Mouse (Mus musculus): ENCODE results near the gene Ear2. TPM values are rescaled to one million over a fixed set of nuclear protein-coding genes. Genes with fewer than 3 reads are reported as not detected.
"Not testable (repeated sequence)": the region's sequence is repeated elsewhere in the genome, so short reads cannot be mapped to it uniquely, and the experiment has no call there.

Gene Ear2
- under 1 TPM; 0.47 to 0.79 TPM for total RNA-seq (2021)

GRCm38 (mm10) chr14:44102354-44102753, at the start of gene Ear2:
TSS of gene Ear2 (plus strand) at chr14:44102654.
- DNase-seq (ENCODE audit: low spot score in 2 of 2); intact Hi-C loops (cut with DNase I): not testable (repeated sequence)

GRCm38 (mm10) chr14:44067879-44068278, 34.6 kb upstream of the Ear2 start:
- intact Hi-C loops (cut with DNase I): not testable (repeated sequence)
- DNase-seq (ENCODE audit: low spot score in 2 of 2): peak in 1 of 2 experiments; percentile 3

GRCm38 (mm10) chr14:44070595-44070994, 31.9 kb upstream of the Ear2 start:
- intact Hi-C loops (cut with DNase I); DNase-seq (ENCODE audit: low spot score in 2 of 2): not testable (repeated sequence)

- intact Hi-C loops (cut with DNase I); DNase-seq (ENCODE audit: low spot score in 2 of 2): not testable (repeated sequence)
Measured at GRCm38 (mm10) chr14:44077785-44078341, 24.6 kb upstream of the Ear2 start.

- DNase-seq (ENCODE audit: low spot score in 2 of 2); intact Hi-C loops (cut with DNase I): not testable (repeated sequence)
Measured at GRCm38 (mm10) chr14:44086588-44086987, 15.9 kb upstream of the Ear2 start.

DNA sequence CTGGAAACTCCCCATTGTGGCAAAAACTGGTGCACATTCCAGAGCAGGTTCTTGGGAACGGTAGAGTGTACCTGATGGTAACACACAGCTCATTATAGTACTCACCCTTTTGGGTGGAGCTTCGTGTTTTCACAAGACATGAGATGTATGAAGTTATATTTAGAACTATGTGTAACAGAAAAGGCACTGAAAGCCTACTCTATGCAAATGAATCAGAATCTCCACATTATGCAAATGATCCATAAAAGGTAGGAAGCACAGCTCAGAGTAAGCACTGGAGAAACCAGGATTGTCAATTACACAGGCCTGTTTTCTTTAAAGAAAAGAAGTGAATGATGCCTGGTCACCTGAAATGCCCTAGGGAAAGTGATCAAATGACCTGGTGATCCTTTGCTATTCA, 14.9 kb upstream of the Ear2 start:
- intact Hi-C loops (cut with DNase I); DNase-seq (ENCODE audit: low spot score in 2 of 2): not testable (repeated sequence)

DNA sequence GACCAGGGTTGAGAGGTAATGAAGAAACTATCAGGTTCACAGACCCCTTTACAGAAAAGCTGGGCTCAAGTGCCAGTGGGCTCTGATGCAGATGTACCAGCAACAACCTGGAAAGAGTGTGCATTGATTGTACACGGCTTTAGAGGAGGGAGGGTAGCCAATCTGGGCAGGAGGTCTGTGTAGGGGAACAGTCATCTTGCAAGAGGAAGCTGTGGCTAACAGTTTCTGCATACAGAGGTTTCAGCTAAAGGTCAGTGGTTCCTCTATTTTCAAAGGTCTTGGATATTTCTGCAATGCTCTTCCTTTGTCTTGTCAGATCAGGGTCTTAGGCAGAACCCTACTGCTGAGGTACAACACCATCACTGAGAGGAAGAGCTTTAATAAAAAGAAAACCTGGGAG, 10.9 kb upstream of the Ear2 start:
- intact Hi-C loops (cut with DNase I); DNase-seq (ENCODE audit: low spot score in 2 of 2): not testable (repeated sequence)

GRCm38 (mm10) chr14:44094445-44094844, 8.0 kb upstream of the Ear2 start:
- intact Hi-C loops (cut with DNase I); DNase-seq (ENCODE audit: low spot score in 2 of 2): not testable (repeated sequence)

GRCm38 (mm10) chr14:44100030-44100429, 2.4 kb upstream of the Ear2 start:
- DNase-seq (ENCODE audit: low spot score in 2 of 2); intact Hi-C loops (cut with DNase I): not testable (repeated sequence)

DNA sequence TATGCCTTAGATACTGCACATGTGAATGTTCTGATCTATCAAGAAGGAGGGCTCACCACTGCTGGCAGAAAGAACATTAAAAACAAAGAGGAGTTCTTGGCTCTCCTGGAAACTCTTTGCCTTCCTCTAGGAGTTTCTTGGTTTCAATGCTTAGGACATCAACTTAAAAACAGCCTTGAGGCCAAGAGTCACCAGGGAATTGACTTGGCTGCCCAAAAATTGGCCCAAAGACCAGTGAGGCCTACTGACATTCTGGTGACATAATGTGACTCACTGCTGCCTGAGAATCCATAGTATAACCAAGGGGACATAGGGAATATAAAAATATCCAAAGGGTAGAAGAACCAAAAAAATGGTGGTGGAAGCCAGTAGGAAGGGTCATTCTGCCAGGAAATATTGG, 8.5 kb downstream of the Ear2 start:
- no peak for DNase-seq (ENCODE audit: low spot score in 2 of 2)
- intact Hi-C loops (cut with DNase I): no loop called here

- intact Hi-C loops (cut with DNase I); DNase-seq (ENCODE audit: low spot score in 2 of 2): not testable (repeated sequence)
Measured at GRCm38 (mm10) chr14:44123551-44123950, 21.1 kb downstream of the Ear2 start, which contains the start of gene Gm3327. TSS of gene Gm3327 (plus strand) at chr14:44123851.

Other genes with a start within 250 kb of the Ear2 start
- gene Ear1, start 227.1 kb upstream of the Ear2 start, total RNA-seq (2021): not detected
- gene Ear10, start 179.1 kb upstream of the Ear2 start, total RNA-seq (2021): not detected
- not detected for gene Gm8113, start 177.3 kb upstream of the Ear2 start, total RNA-seq (2021)
- not detected for gene Ang5, start 145.6 kb upstream of the Ear2 start, total RNA-seq (2021)
- not detected for gene Ang6, start 100.4 kb upstream of the Ear2 start, total RNA-seq (2021)
- gene Gm3327, start 21.2 kb downstream of the Ear2 start, total RNA-seq (2021): not detected
- not detected for gene Gm8212, start 95.0 kb downstream of the Ear2 start, total RNA-seq (2021)
- not detected for gene 4930503E14Rik, start 110.6 kb downstream of the Ear2 start, total RNA-seq (2021)
- not detected for gene Gm8220, start 182.9 kb downstream of the Ear2 start, total RNA-seq (2021)
- not detected for gene Gm5930, start 235.9 kb downstream of the Ear2 start, total RNA-seq (2021)